Mouse (Mus musculus) T-cell, adult 2 months (primary cell): Measurements from ENCODE around the gene Nanp.

ENCODE experiments used
- DNase-seq: peaks from one replicate; pipeline ENCODE4 v3.0.0; 2022; ENCODE audit warnings: low spot score

Gene Nanp

GRCm38 (mm10) chr2:151039232-151039695 lies at the start of gene Nanp, which contains the start of gene Ninl:
Gene Nanp, minus strand, starts transcription at chr2:151039398.
Gene Ninl, minus strand, starts transcription at chr2:151039382.
- peak; percentile 91 for DNase-seq

GRCm38 (mm10) chr2:151056637-151057036 lies 17.4 kb upstream of the Nanp start:
- no peak for DNase-seq

GRCm38 (mm10) chr2:151040411-151040810 lies 1.2 kb upstream of the Nanp start:
- DNase-seq = no peak

- no peak for DNase-seq
Observed at GRCm38 (mm10) chr2:151039726-151040125, 528 bp upstream of the Nanp start.

GRCm38 (mm10) chr2:151038811-151039222 lies 381 bp downstream of the Nanp start:
- no peak for DNase-seq

- DNase-seq = peak; percentile 40
Observed at GRCm38 (mm10) chr2:151037876-151038552, 1.2 kb downstream of the Nanp start.

GRCm38 (mm10) chr2:151037292-151037691 lies 1.9 kb downstream of the Nanp start:
- DNase-seq = no peak

GRCm38 (mm10) chr2:151036721-151037120 lies 2.5 kb downstream of the Nanp start:
- DNase-seq = no peak

- no peak for DNase-seq
Observed at GRCm38 (mm10) chr2:151034435-151034834, 4.8 kb downstream of the Nanp start.

- no peak for DNase-seq
Observed at GRCm38 (mm10) chr2:151021158-151021557, 18.0 kb downstream of the Nanp start.

GRCm38 (mm10) chr2:151015316-151015715 lies 23.9 kb downstream of the Nanp start:
- no peak for DNase-seq

- no peak for DNase-seq
Observed at GRCm38 (mm10) chr2:151011273-151011672, 27.9 kb downstream of the Nanp start.

GRCm38 (mm10) chr2:151009515-151010085 lies 29.6 kb downstream of the Nanp start:
- DNase-seq = no peak

- DNase-seq = peak; percentile 4
Observed at GRCm38 (mm10) chr2:151008939-151009509, 30.2 kb downstream of the Nanp start.

GRCm38 (mm10) chr2:151008517-151008932 lies 30.7 kb downstream of the Nanp start:
- no peak for DNase-seq

- DNase-seq = no peak
Observed at GRCm38 (mm10) chr2:151008006-151008405, 31.2 kb downstream of the Nanp start.

- no peak for DNase-seq
Observed at GRCm38 (mm10) chr2:151006281-151006945, 32.8 kb downstream of the Nanp start.

- no peak for DNase-seq
Observed at GRCm38 (mm10) chr2:151004390-151004789, 34.8 kb downstream of the Nanp start.

GRCm38 (mm10) chr2:151003796-151004195 lies 35.4 kb downstream of the Nanp start:
- no peak for DNase-seq

GRCm38 (mm10) chr2:151001619-151002175 lies 37.5 kb downstream of the Nanp start:
- no peak for DNase-seq

- DNase-seq = no peak
Observed at GRCm38 (mm10) chr2:151000402-151001178, 38.6 kb downstream of the Nanp start.

GRCm38 (mm10) chr2:150999021-150999420 lies 40.2 kb downstream of the Nanp start:
- no peak for DNase-seq
